Mouse (Mus musculus): Measurements from ENCODE around the gene Dmgdh. TPM values are rescaled to one million over a fixed set of nuclear protein-coding genes. Genes with fewer than 3 reads are reported as not detected.

Dmgdh gene
- total RNA-seq (2023), result not detected

DNA sequence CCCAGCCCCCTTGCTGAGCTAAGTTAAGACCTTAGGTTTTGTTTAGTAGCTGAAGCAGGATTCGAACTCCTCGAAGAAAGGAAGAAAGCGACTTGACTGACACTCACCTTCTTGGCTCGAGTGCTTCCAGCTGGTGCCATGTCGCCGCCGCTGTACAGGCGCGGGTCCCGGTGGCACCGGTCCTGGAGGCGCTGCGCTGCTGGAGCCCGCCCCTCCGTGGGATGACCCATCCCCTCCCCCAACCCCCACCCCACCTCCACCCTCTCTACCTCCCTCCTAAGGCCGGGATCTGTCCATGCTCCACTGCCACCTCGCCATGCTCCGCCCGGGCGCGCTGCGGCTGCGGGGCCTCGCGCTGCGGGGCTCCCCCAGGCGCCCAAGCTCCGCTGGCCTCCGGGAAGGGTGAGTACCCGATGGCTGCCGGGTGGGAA is at the start of gene Dmgdh, which contains the start of gene Bhmt2:
Gene Dmgdh, plus strand, starts transcription at position 303 of the 431 bp plus-strand sequence.
Gene Bhmt2, minus strand, starts transcription at position 172 of the 431 bp plus-strand sequence.

DNA sequence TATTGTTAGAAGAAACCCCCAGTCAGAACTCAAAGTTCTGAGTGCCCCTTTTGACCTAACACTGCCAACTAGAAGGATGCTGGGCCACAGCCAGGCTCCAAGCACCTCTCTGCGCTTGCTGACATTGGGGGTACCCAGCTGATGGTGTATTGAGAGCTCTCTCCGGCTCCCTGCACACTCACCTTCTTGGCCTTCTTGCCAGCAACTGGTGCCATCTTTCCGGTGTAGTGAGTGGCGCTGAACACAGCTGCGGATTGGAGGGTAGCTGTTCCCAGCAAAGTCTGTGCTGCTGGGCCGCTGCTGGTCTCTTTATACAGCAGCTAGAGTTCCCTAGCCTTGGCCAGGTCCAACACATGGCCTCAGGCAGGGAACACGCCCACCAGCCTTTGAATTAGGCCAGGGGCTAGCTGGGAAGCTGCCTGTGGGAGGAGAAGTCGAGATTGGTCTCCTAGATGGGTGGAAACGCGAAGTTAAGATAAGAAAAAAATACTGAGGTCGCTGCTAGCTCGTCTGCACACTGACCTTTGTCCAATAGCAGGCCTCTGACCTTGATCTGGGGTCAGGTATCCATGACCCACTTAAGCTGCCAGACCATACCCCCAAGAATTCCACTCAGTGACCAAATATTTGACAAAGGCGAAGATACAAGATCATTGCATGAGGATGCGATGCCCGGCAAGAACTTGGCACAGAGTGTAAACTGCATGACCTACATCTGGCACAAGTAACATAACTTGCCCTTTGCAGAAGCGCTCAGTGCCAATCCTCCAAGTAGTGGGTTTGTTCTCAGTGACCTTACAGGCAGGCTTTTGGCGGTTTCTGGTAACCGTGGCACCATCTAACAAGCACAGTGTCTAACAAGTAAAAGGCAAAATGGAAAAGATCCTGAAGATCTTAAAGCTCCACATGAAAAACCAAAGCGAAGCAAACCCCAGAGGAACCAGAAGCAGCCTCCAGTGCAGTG is 36.7 kb upstream of the Dmgdh start, which contains the start of gene Bhmt:
Gene Bhmt, minus strand, starts transcription at position 680 of the 964 bp plus-strand sequence.

DNA sequence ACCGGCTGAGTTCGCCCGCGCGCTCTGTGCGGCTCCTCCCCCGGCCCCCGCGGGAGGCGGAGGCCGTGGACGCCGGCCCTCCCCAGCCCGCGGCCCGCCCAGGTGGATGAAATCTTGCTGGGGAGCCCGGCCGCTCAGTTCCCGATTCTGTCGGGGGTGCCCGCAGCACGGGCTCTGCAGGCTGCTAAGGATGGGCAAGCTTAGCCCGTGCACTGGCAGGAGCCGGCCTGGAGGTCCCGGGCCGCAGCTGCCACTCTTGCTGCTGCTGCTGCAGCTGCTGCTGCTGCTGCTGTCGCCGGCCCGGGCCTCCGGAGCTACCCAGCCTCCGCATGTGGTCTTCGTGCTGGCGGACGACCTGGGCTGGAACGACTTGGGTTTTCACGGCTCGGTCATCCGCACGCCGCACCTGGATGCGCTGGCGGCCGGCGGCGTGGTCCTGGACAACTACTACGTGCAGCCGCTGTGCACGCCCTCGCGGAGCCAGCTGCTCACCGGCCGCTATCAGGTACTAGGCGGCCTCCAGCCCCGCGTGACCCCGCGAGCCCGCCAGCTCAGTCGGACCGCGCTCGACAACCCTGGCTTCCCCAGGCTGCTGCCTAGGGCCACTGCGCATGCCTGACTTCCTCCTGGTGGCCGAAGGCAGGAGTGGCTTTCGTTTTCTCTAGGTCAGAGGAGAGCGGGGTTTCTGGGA is 97.5 kb downstream of the Dmgdh start, which contains the start of gene Arsb:
Gene Arsb, plus strand, starts transcription at position 43 of the 691 bp plus-strand sequence.

Other genes starting within 250 kb of the Dmgdh start
- 10 to 100 TPM; 46.8 to 46.9 TPM for gene Jmy, start 174.6 kb upstream of the Dmgdh start, total RNA-seq (2023)
- gene Bhmt, start 36.5 kb upstream of the Dmgdh start, total RNA-seq (2023), result 1 to 10 TPM in 1 of 2 experiments, under 1 TPM in 1; 0.80 to 1.8 TPM
- not detected for gene Bhmt2, start 131 bp upstream of the Dmgdh start, total RNA-seq (2023)
- gene Arsb, start 97.2 kb downstream of the Dmgdh start, total RNA-seq (2023), result 1 to 10 TPM; 8.9 to 9.5 TPM

Measured in B cell, adult 67 days (primary cell).